Mouse (Mus musculus) E14TG2a.4 (cell line): Measurements from ENCODE around the gene Vax2.

ENCODE experiments used
- CTCF ChIP-seq: conservative IDR thresholded peaks from 2 replicates; pipeline ENCODE4 v1.5.1; 2014; ENCODE audit warnings: low read length
- POU5F1 ChIP-seq: IDR thresholded peaks from 2 replicates; pipeline ENCODE4 v1.6.1; 2014; ENCODE audit warnings: low read length, borderline replicate concordance

DNA sequence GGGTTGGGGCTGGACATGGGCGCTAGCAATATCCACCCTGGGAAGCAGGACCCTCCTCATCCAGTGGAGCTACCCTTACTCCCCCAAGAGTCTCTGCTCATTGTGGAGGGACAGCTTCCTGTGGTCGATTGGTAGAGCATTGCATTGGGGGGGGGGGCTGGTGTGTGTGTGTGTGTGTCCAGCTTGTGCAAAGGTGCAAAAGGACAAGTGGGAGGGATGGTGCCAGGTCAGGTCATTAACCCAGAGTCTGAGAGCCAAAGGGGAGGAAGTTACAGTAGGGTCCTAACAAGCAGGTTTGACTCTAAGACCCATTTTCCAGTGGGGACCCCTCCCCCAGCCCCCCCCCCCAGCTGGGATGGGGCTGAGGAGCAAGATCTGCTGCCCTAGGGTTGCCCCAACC, 34.4 kb downstream of the Vax2 start:
- TF ChIP-seq CTCF (no peak), POU5F1 (no peak)
